Mouse (Mus musculus) heart, adult 11 months (tissue): ENCODE measurements around the gene Tbcd.

Source experiments
- DNase-seq: peaks from one replicate; pipeline ENCODE4 v3.0.0; 2022

Gene Tbcd

GRCm38 (mm10) chr11:121601422-121601821 is 149.7 kb downstream of the Tbcd start:
- no peak for DNase-seq

- DNase-seq, result peak; percentile 67
Measured at GRCm38 (mm10) chr11:121605604-121606003, 153.9 kb downstream of the Tbcd start.

GRCm38 (mm10) chr11:121610976-121611375 is 159.2 kb downstream of the Tbcd start:
- no peak for DNase-seq

- no peak for DNase-seq
Measured at GRCm38 (mm10) chr11:121615961-121616485, 164.3 kb downstream of the Tbcd start.

GRCm38 (mm10) chr11:121616501-121616900 is 164.8 kb downstream of the Tbcd start:
- no peak for DNase-seq

GRCm38 (mm10) chr11:121617371-121617770 is 165.6 kb downstream of the Tbcd start:
- DNase-seq, result no peak

GRCm38 (mm10) chr11:121625007-121625406 is 173.3 kb downstream of the Tbcd start:
- no peak for DNase-seq

GRCm38 (mm10) chr11:121627521-121627920 is 175.8 kb downstream of the Tbcd start:
- DNase-seq, result peak; percentile 86

- DNase-seq, result peak; percentile 87
Measured at GRCm38 (mm10) chr11:121629529-121629928, 177.8 kb downstream of the Tbcd start.

GRCm38 (mm10) chr11:121630406-121630805 is 178.7 kb downstream of the Tbcd start:
- DNase-seq, result peak; percentile 88

GRCm38 (mm10) chr11:121631410-121631809 is 179.7 kb downstream of the Tbcd start:
- DNase-seq, result peak; percentile 44

GRCm38 (mm10) chr11:121636646-121637045 is 184.9 kb downstream of the Tbcd start:
- peak; percentile 85 for DNase-seq

GRCm38 (mm10) chr11:121641501-121642145 is 189.9 kb downstream of the Tbcd start:
- DNase-seq, result peak; percentile 86

- peak; percentile 16 for DNase-seq
Measured at GRCm38 (mm10) chr11:121645394-121645793, 193.6 kb downstream of the Tbcd start.

GRCm38 (mm10) chr11:121647321-121647720 is 195.6 kb downstream of the Tbcd start:
- DNase-seq, result peak; percentile 80

- peak; percentile 84 for DNase-seq
Measured at GRCm38 (mm10) chr11:121648166-121648565, 196.4 kb downstream of the Tbcd start.

- DNase-seq, result peak; percentile 96
Measured at GRCm38 (mm10) chr11:121649900-121650299, 198.2 kb downstream of the Tbcd start.

GRCm38 (mm10) chr11:121650668-121651067 is 198.9 kb downstream of the Tbcd start:
- DNase-seq, result peak; percentile 73

- peak; percentile 61 for DNase-seq
Measured at GRCm38 (mm10) chr11:121651556-121651955, 199.8 kb downstream of the Tbcd start.

- peak; percentile 95 for DNase-seq
Measured at GRCm38 (mm10) chr11:121651983-121652382, 200.2 kb downstream of the Tbcd start.

GRCm38 (mm10) chr11:121652547-121653305 is 201.0 kb downstream of the Tbcd start:
- DNase-seq, result peak; percentile 95

GRCm38 (mm10) chr11:121653631-121654030 is 201.9 kb downstream of the Tbcd start:
- DNase-seq, result peak; percentile 49

GRCm38 (mm10) chr11:121654406-121654945 is 202.7 kb downstream of the Tbcd start:
- DNase-seq, result peak; percentile 83
